Mouse (Mus musculus) R1 (cell line): ENCODE data around the gene Blcap.

Experiments used
- DNase-seq: peaks from one replicate; pipeline ENCODE4 v3.0.0-alpha.2; 2018; ENCODE audit warnings: low read depth, low spot score

Gene Blcap

GRCm38 (mm10) chr2:157519452-157519851 lies 51.6 kb downstream of the Blcap start:
- DNase-seq, result no peak

- DNase-seq, result no peak
Measured at GRCm38 (mm10) chr2:157518451-157518850, 52.6 kb downstream of the Blcap start.

- no peak for DNase-seq
Measured at GRCm38 (mm10) chr2:157517526-157517925, 53.5 kb downstream of the Blcap start.

GRCm38 (mm10) chr2:157514353-157514752 lies 56.7 kb downstream of the Blcap start:
- no peak for DNase-seq

GRCm38 (mm10) chr2:157513737-157514208 lies 57.3 kb downstream of the Blcap start:
- DNase-seq, result no peak

GRCm38 (mm10) chr2:157512859-157513258 lies 58.2 kb downstream of the Blcap start:
- DNase-seq, result no peak

GRCm38 (mm10) chr2:157510031-157510430 lies 61.0 kb downstream of the Blcap start:
- no peak for DNase-seq

- no peak for DNase-seq
Measured at GRCm38 (mm10) chr2:157509182-157509581, 61.9 kb downstream of the Blcap start.

- DNase-seq, result no peak
Measured at GRCm38 (mm10) chr2:157506779-157507178, 64.3 kb downstream of the Blcap start.
